Mouse (Mus musculus): ENCODE data around the gene Hbs1l.

Hbs1l gene

GRCm38 (mm10) chr10:21304672-21305632, 9.2 kb downstream of the Hbs1l start:
- in situ Hi-C loops (cut with MboI, MseI): loop anchor here (10.0 kb wide), 1 partner anchor 960 kb away; the partner anchor contains the start of gene Mtfr2

GRCm38 (mm10) chr10:21313732-21314131, 18.0 kb downstream of the Hbs1l start:
- in situ Hi-C loops (cut with MboI, MseI): no loop called here

GRCm38 (mm10) chr10:21316123-21316522, 20.3 kb downstream of the Hbs1l start:
- in situ Hi-C loops (cut with MboI, MseI): no loop called here

- in situ Hi-C loops (cut with MboI, MseI): no loop called here
These were observed 22.5 kb downstream of the Hbs1l start for GRCm38 (mm10) chr10:21318250-21318649.

GRCm38 (mm10) chr10:21318996-21319395, 23.2 kb downstream of the Hbs1l start:
- in situ Hi-C loops (cut with MboI, MseI): no loop called here

- in situ Hi-C loops (cut with MboI, MseI): no loop called here
These were observed 24.8 kb downstream of the Hbs1l start for GRCm38 (mm10) chr10:21320601-21321000.

- in situ Hi-C loops (cut with MboI, MseI): no loop called here
These were observed 30.6 kb downstream of the Hbs1l start for GRCm38 (mm10) chr10:21326352-21326751.

GRCm38 (mm10) chr10:21327605-21328135, 31.9 kb downstream of the Hbs1l start:
- in situ Hi-C loops (cut with MboI, MseI): no loop called here

DNA sequence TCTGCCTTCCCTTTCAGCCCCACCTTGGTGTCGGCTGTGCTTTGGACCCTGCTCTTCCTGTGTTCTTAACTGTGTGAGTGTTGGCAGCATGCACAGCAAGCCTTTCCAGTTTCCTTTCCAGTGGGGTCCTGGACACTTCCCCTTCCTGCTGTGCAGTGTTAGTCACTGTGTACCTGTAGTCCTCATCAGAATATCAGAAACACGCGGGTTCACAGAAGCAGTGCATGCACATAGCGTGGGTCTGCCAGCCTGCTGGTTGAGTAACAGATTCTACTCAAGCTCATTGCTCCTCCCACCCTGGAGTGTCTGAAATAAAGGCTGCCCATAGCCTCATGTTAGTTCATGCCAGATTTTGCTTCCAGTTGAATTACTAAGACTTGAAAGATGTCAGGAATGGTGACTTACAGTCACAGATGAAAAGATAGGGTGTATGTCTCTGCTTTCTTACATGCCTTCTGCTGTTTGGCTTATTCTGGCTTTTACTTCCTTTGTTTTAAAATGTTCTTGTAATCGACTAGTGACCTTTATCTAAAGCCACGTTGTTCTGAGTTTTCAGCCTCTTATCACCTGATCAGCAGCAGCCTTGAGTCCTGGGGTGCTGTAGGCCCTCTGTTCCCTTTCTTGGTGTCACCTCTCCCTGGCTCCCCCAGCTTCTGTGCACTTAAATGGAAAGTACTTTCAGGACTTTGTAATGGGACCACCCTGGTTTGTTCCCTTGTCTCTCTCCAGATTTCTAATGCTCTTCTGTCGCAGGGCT, 38.7 kb downstream of the Hbs1l start:
- in situ Hi-C loops (cut with MboI, MseI): loop anchor here (10.0 kb wide), 1 partner anchor 170 kb away; the partner anchor contains the start of gene Myb

- in situ Hi-C loops (cut with MboI, MseI): loop anchor here (10.0 kb wide), 1 partner anchor 171 kb away; the partner anchor contains the start of gene Myb
These were observed 39.8 kb downstream of the Hbs1l start for GRCm38 (mm10) chr10:21335534-21335933.

DNA sequence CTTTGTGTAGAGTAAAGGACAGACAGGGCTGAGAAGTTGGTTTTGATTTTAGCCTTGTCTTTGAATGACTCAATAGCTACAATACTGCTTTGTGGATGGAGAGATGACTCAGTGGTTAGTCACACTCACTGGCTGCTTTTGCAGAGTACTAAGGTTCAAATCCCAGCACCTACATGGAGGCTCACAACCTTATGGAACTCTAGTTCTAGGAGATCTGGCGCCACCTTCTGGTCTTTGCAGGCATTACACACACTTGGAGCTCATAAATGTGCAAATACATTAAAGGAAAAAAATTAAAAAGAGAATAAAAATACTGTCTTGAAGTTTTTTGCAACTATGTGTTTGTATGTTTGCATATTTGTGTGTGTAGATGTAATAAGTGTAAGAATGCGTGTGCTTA, 41.4 kb downstream of the Hbs1l start:
- in situ Hi-C loops (cut with MboI, MseI): loop anchor here (10.0 kb wide), 1 partner anchor 172 kb away; the partner anchor contains the start of gene Myb

- in situ Hi-C loops (cut with MboI, MseI): no loop called here
These were observed 45.9 kb downstream of the Hbs1l start for GRCm38 (mm10) chr10:21341706-21342105.

- in situ Hi-C loops (cut with MboI, MseI): no loop called here
These were observed 46.7 kb downstream of the Hbs1l start for GRCm38 (mm10) chr10:21342331-21343005.

DNA sequence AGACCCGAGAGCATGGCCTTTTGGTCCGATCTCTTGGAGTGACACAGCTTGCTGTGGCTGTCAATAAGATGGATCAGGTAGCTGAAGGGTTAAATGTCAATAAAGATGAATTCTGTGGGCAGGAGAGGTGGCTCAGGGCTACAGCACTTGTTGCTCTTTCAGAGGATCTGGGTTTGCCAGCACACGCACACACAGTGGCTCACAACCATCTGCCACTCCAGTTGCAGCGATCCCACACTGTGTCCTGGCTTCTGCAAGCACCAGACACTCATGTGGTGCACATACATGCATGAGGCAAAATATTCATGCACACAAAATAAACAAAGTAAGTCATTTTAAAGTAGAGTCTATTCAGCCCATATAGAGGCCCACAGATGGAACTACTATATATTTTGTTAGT, 51.6 kb downstream of the Hbs1l start:
- in situ Hi-C loops (cut with MboI, MseI): no loop called here

DNA sequence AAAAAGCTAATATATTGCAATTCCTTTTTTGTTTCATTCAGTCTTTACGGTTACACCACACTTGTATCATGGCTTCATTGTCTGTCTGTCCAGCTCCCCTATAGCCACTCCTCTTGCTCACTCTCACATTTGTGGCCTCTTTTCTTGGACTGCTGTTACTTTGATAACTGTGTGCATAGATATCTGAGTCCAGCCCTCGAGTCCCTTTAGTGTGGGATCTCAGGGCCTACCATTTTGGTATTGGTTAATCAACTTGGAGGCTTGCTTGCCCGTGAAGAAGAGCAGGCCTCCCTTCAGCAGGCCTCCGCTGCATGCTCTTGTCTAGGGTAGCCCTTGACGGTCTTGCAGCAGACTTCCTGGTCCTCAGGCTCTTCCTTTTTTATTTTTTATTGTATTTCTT, 53.7 kb downstream of the Hbs1l start:
- in situ Hi-C loops (cut with MboI, MseI): no loop called here

GRCm38 (mm10) chr10:21349946-21350345, 54.2 kb downstream of the Hbs1l start:
- in situ Hi-C loops (cut with MboI, MseI): no loop called here

- in situ Hi-C loops (cut with MboI, MseI): no loop called here
These were observed 55.0 kb downstream of the Hbs1l start for GRCm38 (mm10) chr10:21350531-21351515.

DNA sequence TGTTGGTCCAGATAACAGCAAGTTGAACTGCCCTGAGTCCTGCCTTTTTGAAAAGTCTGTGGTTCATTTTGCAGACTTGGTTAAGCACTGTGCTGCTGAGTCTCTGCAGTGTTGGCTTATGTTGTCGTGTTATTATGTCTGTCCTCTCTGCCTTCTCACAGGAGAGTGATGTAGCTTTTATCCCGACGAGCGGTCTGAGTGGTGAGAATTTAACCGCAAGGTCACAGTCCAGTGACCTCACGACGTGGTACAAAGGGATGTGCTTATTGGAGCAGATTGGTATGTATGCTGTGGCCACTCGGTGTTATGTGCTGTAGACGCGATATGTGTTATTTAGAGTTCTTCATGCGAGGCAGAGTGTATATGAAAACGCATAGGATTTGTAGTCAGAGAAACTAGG, 56.0 kb downstream of the Hbs1l start:
- in situ Hi-C loops (cut with MboI, MseI): no loop called here

GRCm38 (mm10) chr10:21353890-21354289, 58.1 kb downstream of the Hbs1l start:
- in situ Hi-C loops (cut with MboI, MseI): no loop called here

DNA sequence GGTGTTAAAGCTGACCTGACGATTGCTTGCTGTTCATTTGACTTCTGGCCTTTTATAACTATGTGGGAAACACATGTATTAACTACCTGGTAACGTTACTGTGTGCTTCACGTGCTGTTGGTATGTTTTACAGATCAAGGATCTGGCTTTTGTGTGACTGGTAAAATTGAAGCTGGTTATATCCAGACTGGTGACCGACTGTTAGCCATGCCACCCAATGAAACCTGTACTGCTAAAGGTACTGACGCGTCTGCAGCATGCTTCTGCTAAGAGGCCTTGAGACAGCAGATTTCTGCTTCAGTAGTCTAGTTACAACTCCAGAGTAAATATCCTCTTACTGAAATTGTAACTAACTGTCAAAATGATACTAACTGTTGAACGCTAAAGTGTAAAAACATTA, 58.7 kb downstream of the Hbs1l start:
- in situ Hi-C loops (cut with MboI, MseI): no loop called here
